Mouse (Mus musculus): ENCODE results near the gene Pik3cg. TPM values are rescaled to one million over a fixed set of nuclear protein-coding genes. Genes with fewer than 3 reads are reported as not detected.
A peak's percentile ranks its signal among the peaks of the same experiment; 100 is the strongest.

Pik3cg gene
- polyA plus RNA-seq, 1 experiment, result 1.2 TPM

DNA sequence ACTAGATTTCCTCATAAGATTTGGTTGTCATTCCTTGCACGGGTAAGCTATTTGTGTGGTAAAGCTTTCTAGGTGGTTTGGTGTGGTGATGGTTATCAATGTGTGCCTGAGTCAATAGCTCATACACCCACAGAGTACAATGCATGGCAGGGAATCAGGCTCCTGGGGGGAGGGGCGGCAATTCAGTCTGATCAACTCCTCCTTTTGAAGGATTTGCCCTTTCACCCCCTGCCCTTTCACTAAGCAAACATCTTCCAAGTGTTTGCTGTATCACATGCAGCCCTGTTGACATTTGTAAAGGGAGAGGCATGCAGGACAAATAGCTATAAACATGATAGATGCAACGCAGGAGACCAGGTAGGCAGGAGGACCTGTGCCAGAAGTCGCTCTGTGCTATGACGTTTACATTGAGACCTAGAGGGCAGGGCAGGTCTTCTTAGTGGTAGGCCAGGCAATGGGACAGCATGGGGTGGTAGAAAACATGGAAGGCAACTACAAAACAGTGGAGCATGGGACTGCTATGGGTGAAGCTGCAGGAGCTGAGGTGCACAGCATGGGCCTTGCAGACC lies 20.7 kb downstream of the Pik3cg start:
- no peak overlapping the region for H3K27ac ChIP-seq (replicated peaks; ENCODE audit: low read depth, low read length)
- H3K4me3 ChIP-seq (ENCODE audit: insufficient read depth, low read depth, low read length), result no peak overlapping the region
- H3K4me1 ChIP-seq (ENCODE audit: control insufficient read depth, insufficient read depth, insufficient read length, low read length), result 0 out of 2 replicates have a peak, but pooled peaks cover 2% of the 10 kb centered on the region

DNA sequence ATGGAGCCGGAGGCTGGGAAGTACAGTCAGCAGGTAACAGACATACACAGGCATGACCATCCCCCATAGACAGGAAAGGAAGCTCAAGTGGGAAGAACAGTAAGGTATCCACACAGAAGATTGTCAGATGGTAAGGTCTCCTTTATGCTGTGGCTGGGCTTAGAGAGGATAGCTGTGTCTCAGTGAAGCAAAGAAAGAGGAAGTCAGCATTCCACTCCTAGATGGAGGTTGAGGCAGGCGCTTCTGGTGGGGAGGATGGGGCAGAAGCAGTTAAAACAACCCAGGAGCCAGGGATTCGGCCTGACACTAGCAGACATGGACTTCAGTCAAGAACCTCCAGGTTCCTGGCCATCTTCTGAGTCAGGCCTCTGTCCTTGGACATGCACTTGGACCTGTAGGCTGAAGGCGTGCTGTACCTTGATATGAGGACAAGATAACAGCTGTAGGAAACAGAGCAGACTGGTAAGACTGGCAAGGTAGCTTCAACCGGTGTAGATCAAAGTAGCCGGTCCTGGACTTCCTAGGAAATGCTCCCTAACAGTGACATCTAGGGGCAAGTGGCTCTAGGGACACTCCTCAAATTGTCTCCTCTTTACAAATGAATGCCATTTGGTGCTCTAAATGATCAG lies 21.7 kb downstream of the Pik3cg start:
- Histone ChIP-seq H3K27ac (replicated peaks; ENCODE audit: low read depth, low read length) (no peak overlapping the region), H3K4me3 (ENCODE audit: insufficient read depth, low read depth, low read length) (no peak overlapping the region), H3K4me1 (ENCODE audit: control insufficient read depth, insufficient read depth, insufficient read length, low read length) (0 out of 2 replicates have a peak, but pooled peaks cover 2% of the 10 kb centered on the region)

DNA sequence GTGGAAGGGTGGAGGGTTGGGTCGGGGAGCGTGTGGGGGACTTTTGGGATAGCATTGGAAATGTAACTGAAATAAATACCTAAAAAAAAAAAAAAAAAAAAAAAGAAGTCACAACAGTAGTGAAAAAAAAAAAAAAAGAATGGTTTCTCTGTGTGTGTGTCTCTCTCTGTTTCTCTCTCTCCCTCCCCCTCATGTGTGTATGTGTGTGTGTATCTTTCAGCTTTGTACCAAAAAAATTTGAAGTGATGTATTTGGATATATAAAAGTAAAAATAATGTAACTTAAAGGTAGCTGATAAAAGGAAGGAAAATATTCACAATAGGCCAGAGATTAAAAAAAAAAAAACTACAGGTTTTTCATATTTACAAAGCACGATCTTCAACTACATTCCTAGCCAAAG lies 23.6 kb downstream of the Pik3cg start:
- Histone ChIP-seq H3K4me3 (ENCODE audit: insufficient read depth, low read depth, low read length) (no peak overlapping the region), H3K27ac (replicated peaks; ENCODE audit: low read depth, low read length) (no peak overlapping the region), H3K4me1 (ENCODE audit: control insufficient read depth, insufficient read depth, insufficient read length, low read length) (0 out of 2 replicates have a peak, but pooled peaks cover 2% of the 10 kb centered on the region)

DNA sequence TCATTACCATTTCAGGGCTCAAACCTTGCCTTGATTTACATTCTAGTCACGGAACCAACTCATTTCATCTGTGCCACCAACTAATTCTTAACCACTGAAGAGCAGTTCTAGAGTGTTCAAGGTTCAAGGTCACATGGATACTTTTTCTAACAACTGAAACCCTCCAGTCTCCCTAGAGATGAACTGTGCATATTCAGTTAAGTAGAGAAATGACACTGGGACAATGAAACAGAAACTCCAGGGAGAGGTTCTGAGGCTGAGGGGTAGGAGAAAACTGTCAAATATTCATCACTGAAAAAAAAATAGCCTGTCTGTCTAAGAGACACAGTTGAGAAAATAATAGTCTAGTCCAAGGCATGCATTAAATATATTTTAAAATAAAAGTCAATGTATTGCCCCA lies 24.9 kb downstream of the Pik3cg start:
- no peak overlapping the region for H3K27ac ChIP-seq (replicated peaks; ENCODE audit: low read depth, low read length)
- H3K4me1 ChIP-seq (ENCODE audit: control insufficient read depth, insufficient read depth, insufficient read length, low read length), result 0 out of 2 replicates have a peak, but pooled peaks cover 2% of the 10 kb centered on the region
- H3K4me3 ChIP-seq (ENCODE audit: insufficient read depth, low read depth, low read length), result no peak overlapping the region

DNA sequence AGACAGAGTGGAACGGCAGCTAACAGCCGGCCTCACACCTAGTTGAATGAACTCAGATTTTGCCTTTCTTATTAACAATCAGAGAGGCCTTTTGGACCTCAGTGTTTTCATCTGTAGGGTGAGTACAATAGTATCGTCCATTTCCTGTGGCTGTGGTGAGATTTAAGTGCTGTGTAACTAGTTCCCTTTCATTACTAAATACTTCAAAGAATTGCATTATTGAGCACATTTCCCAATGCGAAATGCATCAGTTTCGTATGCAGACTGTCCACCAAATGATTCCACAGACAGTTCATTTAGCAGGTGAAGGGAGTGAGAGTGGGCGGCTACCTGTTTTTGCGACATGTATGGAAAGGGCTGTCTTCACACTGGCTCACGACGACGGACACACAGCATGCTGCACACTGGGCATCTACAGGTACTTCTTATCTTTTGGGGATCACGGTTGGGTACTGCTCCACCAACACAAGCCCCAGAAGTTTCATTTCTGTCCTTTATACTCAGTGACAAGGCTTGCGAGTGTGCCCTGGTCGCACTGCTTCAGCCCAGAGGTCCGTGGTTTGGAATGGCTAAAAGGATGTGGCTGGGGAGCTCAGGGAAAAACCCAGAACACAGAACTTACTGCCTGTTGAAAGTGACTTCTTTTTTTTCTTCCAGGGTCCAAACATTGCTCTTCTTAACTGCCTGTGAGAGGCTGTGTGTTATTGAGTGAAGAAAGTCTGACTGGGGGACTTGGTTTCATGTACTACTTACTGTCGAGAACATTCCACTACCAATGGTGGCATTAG lies 25.6 kb downstream of the Pik3cg start:
- H3K4me3 ChIP-seq (ENCODE audit: insufficient read depth, low read depth, low read length), result no peak overlapping the region
- no peak overlapping the region for H3K27ac ChIP-seq (replicated peaks; ENCODE audit: low read depth, low read length)
- 0 out of 2 replicates have a peak, but pooled peaks cover 2% of the 10 kb centered on the region for H3K4me1 ChIP-seq (ENCODE audit: control insufficient read depth, insufficient read depth, insufficient read length, low read length)

DNA sequence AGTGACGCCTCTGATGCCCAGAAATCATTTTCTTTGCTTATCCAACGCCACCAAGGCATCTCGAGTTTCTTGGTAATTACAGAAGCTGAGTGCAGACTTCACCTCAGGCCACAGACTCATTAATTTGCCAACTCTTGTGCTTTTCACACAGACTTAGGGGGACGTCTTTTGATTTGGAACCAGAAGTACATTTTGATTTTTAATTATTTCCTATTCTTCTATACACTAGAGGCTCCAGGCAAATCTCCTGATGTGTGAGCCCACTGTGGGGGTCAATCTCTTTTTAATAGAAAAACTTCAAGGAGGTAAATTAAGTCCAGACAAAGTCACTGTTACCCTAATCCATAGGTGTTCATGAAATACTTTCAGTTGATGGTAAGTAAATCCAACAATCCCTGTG lies 26.6 kb downstream of the Pik3cg start:
- Histone ChIP-seq H3K4me1 (ENCODE audit: control insufficient read depth, insufficient read depth, insufficient read length, low read length) (no peaks in the 10 kb centered on the region), H3K27ac (replicated peaks; ENCODE audit: low read depth, low read length) (no peak overlapping the region), H3K4me3 (ENCODE audit: insufficient read depth, low read depth, low read length) (no peak overlapping the region)

DNA sequence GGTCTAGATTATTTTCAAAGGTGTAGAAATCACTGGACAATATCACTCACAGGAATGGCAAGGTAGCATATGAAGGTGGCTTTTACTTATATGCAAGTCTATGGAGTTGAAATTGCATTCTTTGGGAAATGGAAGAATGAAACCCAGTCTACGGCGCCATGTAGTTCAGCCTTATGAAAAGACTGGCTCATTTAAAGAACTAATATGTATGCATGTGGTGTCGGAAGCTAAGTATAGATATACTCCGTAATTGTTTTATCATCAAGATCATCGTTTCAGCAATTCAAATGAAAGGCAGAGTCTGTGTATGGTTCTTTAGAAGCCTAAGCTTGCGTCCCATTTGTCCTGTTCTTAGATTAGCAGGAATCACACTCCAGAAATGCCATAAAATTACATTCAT lies 34.0 kb downstream of the Pik3cg start:
- no peak overlapping the region for H3K27ac ChIP-seq (replicated peaks; ENCODE audit: low read depth, low read length)
- no peak overlapping the region for H3K4me3 ChIP-seq (ENCODE audit: insufficient read depth, low read depth, low read length)
- no peaks in the 10 kb centered on the region for H3K4me1 ChIP-seq (ENCODE audit: control insufficient read depth, insufficient read depth, insufficient read length, low read length)

DNA sequence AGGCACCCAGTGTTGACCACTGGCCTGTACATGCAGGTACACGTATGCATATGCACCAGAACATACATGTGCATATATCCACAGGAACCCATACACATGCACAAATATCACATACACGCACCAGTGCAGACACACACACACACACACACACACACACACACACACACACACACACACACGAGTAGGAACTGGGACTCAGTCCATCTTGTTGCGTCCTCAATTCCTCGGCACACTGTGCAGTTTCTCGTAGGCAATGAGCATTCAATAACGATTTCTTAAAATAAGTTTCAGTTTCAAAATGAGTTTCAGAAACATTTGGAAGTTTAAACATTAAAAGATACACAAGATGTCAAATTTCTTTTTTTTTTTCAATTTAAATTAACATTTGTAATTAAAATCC lies 35.6 kb downstream of the Pik3cg start:
- Histone ChIP-seq H3K27ac (replicated peaks; ENCODE audit: low read depth, low read length) (no peak overlapping the region), H3K4me3 (ENCODE audit: insufficient read depth, low read depth, low read length) (no peak overlapping the region), H3K4me1 (ENCODE audit: control insufficient read depth, insufficient read depth, insufficient read length, low read length) (no peaks in the 10 kb centered on the region)

DNA sequence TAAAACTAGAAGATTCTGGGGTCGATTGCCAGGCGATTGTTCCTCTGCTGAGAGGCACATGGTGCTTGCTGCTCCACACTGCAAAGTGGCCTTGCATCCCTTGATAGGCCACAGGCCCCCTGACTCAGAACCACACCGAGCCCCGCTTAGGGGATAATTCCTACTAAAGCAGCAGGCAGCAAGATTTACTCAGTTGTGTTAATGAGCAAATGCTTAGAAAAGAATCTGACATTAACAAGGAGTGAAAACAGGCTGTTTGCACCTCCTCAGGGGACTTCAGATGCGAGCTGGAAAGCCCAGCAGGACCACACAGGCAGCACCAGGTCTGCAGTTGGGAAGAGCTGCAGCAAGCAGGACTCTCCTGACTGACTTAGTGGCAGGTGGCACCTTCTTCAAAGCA lies 39.3 kb downstream of the Pik3cg start:
- Histone ChIP-seq H3K27ac (replicated peaks; ENCODE audit: low read depth, low read length) (no peak overlapping the region), H3K4me1 (ENCODE audit: control insufficient read depth, insufficient read depth, insufficient read length, low read length) (peaks cover 7% of the 10 kb centered on the region), H3K4me3 (ENCODE audit: insufficient read depth, low read depth, low read length) (no peak overlapping the region)

DNA sequence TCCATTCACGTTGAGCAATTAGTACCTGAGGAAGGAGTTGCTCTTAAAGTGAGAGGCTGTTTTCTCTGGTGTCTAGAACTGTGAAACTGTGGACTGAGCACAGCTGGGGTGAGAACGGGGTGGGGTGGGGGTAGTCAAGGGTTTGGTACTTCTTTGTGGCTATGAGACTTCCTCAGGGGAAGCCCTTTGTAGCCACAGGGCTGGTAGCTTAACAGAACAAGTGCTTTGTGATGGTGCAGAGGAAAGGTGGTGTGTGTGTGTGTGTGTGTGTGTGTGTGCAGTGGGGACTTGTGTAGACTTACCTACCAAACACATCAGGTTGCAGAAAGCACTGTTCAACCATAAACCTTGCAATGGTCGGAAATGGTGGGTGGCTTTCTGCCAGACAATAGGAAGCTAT lies 39.7 kb downstream of the Pik3cg start:
- H3K4me1 ChIP-seq (ENCODE audit: control insufficient read depth, insufficient read depth, insufficient read length, low read length), result peaks cover 7% of the 10 kb centered on the region
- H3K4me3 ChIP-seq (ENCODE audit: insufficient read depth, low read depth, low read length), result no peak overlapping the region
- H3K27ac ChIP-seq (replicated peaks; ENCODE audit: low read depth, low read length), result no peak overlapping the region

DNA sequence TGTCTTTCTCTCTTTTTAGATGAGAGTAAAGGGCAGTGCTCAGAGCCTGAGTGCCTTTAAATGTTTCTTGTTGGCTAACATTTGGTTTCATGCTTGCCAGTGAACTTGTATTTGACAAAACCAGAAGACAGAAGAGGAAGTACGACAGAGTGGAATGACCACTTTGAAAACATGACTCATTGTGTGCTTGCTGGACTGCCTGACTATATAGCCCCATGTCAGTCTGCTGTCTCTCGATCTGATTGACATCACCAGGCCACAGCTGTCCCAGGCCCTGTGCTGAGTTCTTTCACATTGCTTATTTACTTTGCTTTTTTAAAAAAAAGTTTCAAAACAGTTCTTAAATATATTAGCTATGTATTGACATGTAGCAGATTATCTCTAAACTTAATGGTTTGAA lies 44.8 kb downstream of the Pik3cg start:
- Histone ChIP-seq H3K27ac (replicated peaks; ENCODE audit: low read depth, low read length) (no peak overlapping the region), H3K4me1 (ENCODE audit: control insufficient read depth, insufficient read depth, insufficient read length, low read length) (peaks cover 7% of the 10 kb centered on the region)

DNA sequence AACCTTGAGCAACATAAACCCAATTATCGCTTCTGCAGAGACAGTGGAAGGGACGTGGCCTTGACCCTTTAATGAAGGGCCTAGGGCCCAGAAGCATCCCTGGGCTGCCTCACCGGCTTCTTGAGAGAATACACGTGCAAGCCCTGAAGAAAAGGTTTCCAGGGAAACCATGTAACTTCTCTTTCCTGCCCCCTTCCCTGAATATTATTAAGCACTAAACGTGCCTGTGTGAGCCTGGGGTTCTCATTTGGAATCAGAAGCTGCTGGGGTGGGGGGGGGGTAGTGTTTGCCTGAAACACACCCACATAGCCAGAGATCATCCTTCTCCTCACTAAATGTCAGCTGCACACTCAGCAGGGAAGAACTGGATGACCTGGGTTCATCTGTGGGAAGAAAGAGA lies 49.7 kb downstream of the Pik3cg start:
- no peak overlapping the region for H3K4me3 ChIP-seq (ENCODE audit: insufficient read depth, low read depth, low read length)
- no peak overlapping the region for H3K27ac ChIP-seq (replicated peaks; ENCODE audit: low read depth, low read length)
- H3K4me1 ChIP-seq (ENCODE audit: control insufficient read depth, insufficient read depth, insufficient read length, low read length), result no peaks in the 10 kb centered on the region

More for the DNA sequence above, 44.8 kb downstream of the Pik3cg start:
- H3K4me3 ChIP-seq (ENCODE audit: insufficient read depth, low read depth, low read length), result no peak overlapping the region

DNA sequence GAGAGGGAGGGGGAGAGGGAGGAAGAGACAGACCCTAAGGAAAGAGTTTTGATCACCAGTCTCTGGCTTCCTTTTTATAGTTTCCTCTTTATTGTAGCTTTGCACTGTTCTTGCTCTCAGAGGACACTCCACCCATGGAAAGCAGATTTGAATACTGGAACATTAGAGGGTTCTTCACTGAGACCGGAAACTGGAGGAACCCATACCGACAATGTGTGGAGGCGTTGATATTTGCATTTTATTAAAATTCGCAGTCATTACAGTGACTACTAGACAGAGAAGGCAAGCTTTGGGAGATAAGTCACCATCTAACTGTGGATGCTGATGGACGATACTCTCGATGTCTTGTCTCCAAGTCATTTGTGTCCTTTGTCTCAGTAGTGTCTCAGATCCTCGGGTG lies 61.9 kb downstream of the Pik3cg start:
- Histone ChIP-seq H3K27ac (replicated peaks; ENCODE audit: low read depth, low read length) (no peak overlapping the region), H3K4me1 (ENCODE audit: control insufficient read depth, insufficient read depth, insufficient read length, low read length) (no peaks in the 10 kb centered on the region), H3K4me3 (ENCODE audit: insufficient read depth, low read depth, low read length) (no peak overlapping the region)

DNA sequence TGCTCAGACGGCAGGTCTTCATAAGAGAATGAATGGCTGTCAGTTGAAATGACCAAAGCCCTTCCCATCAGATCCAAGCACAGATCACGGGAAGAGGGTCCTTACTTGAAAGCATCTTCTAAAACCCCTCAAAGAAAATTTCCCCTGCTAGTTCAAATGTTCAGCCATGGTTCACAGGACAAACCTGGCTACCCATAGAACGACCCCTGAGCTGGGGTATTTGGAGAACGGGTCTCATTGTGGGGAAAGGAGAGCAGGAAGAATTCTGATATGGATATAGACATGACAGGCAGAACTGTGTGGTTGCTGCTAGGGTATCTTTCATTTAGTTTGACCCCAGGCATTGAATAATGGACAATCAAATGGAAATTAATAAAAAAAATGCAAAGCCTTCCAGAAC lies 62.8 kb downstream of the Pik3cg start:
- no peak overlapping the region for H3K4me3 ChIP-seq (ENCODE audit: insufficient read depth, low read depth, low read length)
- H3K4me1 ChIP-seq (ENCODE audit: control insufficient read depth, insufficient read depth, insufficient read length, low read length), result no peaks in the 10 kb centered on the region
- no peak overlapping the region for H3K27ac ChIP-seq (replicated peaks; ENCODE audit: low read depth, low read length)

DNA sequence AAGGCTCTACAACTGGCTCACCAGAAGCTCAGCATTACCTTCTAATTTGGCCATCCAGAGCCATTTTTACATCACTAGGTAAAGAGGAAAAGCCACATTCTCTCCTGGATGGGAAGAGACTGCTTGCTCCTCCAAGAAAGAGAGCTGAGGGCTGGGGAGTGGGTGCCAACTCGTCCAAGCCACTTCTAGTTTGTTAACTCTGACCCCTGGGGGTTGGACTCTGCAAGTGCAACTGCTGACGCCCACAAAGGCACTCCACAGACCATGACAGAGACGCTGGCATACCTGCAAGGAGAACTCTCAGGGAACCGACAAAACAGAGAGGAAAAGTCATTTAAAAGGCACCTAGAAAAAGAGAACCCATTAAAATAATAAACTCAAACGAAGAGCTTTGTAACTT lies 63.9 kb downstream of the Pik3cg start:
- Histone ChIP-seq H3K4me3 (ENCODE audit: insufficient read depth, low read depth, low read length) (no peak overlapping the region), H3K4me1 (ENCODE audit: control insufficient read depth, insufficient read depth, insufficient read length, low read length) (peaks cover 5% of the 10 kb centered on the region), H3K27ac (replicated peaks; ENCODE audit: low read depth, low read length) (0 out of 2 replicates have a peak overlapping the region, but pooled peaks have one; percentile 37)
